Mouse (Mus musculus): ENCODE data around the gene Trpc3. TPM values are rescaled to one million over a fixed set of nuclear protein-coding genes. Genes with fewer than 3 reads are reported as not detected.
A peak's percentile ranks its signal among the peaks of the same experiment; 100 is the strongest.
"Not testable (repeated sequence)": the region's sequence is repeated elsewhere in the genome, so short reads cannot be mapped to it uniquely, and the experiment has no call there.

The Trpc3 gene
- polyA plus RNA-seq, 1 experiment from 2014 or later, result 0.46 TPM

DNA sequence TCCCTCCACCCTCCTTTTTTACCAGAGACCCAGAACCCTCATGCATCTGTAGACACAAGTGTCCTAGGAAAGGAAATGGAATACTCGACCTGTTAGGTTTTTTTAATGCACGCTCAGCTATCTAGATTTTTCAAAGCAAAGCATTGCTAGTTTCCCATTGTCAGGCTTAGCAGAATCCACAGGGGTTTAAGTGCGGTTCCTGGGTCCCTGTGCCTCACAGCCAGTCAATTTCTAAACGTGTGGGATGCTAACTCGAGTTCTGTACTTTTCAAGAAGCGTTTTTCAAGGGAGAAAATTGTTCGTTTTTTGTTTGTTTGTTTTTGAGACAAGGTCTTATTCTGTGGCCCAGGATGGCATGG is 304 bp upstream of the Trpc3 start:
- peak overlapping the region; percentile 84 for H3K4me2 ChIP-seq (ENCODE audit: low read depth, low read length)
- peak overlapping the region; percentile 57; the same call in 1 of the 2 replicates for H3K4me3 ChIP-seq (ENCODE audit: low read depth, low read length)
- no peaks in the 10 kb centered on the region; the same call in 1 of the 2 replicates for H3K4me1 ChIP-seq (ENCODE audit: insufficient read depth)
- 15% methylated on average over 7 of the region's 7 CpGs for WGBS (ENCODE audit: insufficient replicate concordance)
- no peaks in the 10 kb centered on the region for H3K36me3 ChIP-seq (replicated peaks; ENCODE audit: insufficient read depth, low read length)
- no peak overlapping the region for H3K9ac ChIP-seq (replicated peaks)
- ATAC-seq, result no peak
- H3K27ac ChIP-seq (ENCODE audit: low read depth), result no peak overlapping the region
- peaks cover 22% of the 10 kb centered on the region for H3K27me3 ChIP-seq (ENCODE audit: insufficient read depth, low read length)
- TF ChIP-seq CTCF (IDR thresholded peaks at IDR 0.05; ENCODE audit: low read depth) (no peak), EP300 (IDR thresholded peaks at IDR 0.05; ENCODE audit: low read depth) (no peak)
- DNase-seq, result no peak
- no peaks in the 10 kb centered on the region for H3K9me3 ChIP-seq (ENCODE audit: low read length)

DNA sequence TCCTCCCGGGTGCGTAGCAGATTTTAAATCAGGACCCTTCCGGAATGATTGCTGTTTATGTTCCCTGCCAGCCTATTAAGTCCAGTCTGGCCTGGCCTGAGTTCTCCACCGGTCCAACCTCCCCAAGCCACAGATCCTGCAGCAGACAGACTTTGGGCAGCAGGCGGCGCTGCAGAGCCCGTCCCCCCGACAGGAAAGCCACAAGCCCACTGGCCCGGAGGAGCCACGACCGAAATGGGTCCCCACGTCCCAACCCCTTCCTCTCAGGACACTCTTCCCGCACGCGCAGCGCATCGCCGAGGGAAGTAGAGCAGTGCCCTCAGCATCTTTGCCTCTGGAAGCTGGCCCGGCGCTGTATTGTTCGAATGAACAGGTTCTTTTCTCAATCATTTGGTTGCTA is 1.1 kb downstream of the Trpc3 start:
- Histone ChIP-seq H3K9me3 (ENCODE audit: low read length) (no peaks in the 10 kb centered on the region), H3K36me3 (replicated peaks; ENCODE audit: insufficient read depth, low read length) (no peaks in the 10 kb centered on the region), H3K4me1 (ENCODE audit: insufficient read depth) (no peaks in the 10 kb centered on the region; the same call in 1 of the 2 replicates), H3K4me2 (ENCODE audit: low read depth, low read length) (peak overlapping the region; percentile 84), H3K27ac (ENCODE audit: low read depth) (no peak overlapping the region), H3K4me3 (ENCODE audit: low read depth, low read length) (peak overlapping the region; percentile 57), H3K27me3 (ENCODE audit: insufficient read depth, low read length) (peaks cover 22% of the 10 kb centered on the region), H3K9ac (replicated peaks) (no peak overlapping the region)
- peak; percentile 75 for DNase-seq
- TF ChIP-seq CTCF (IDR thresholded peaks at IDR 0.05; ENCODE audit: low read depth), result peak; percentile 79
- no peak for TF ChIP-seq EP300 (IDR thresholded peaks at IDR 0.05; ENCODE audit: low read depth)
- 2% methylated on average over 21 of the region's 21 CpGs for whole genome bisulfite sequencing (ENCODE audit: insufficient replicate concordance)
- ATAC-seq, result peak; percentile 38; the same call in 1 of the 2 replicates

DNA sequence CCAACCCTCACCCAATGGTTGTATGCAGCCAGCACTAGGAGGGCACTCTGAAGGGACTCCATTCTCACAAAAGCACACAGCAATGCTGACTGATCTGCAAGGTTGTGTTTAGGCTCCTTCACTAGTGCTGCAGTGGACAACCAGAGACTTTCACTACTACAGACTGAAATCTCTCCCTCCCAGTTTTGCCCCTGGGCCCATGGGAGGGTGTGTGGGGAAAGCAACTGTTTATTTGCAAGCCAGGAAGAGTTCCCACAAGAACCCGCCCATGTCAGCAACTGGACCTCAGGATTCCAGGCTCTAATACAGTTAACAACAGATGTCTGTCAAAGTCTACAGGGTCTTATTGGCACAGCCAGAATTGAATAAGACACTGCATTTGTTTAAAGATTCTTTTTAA is 14.1 kb downstream of the Trpc3 start:
- H3K9ac ChIP-seq (replicated peaks), result no peak overlapping the region
- no peak overlapping the region for H3K4me2 ChIP-seq (ENCODE audit: low read depth, low read length)
- H3K4me1 ChIP-seq (ENCODE audit: insufficient read depth), result no peaks in the 10 kb centered on the region
- no peaks in the 10 kb centered on the region for H3K9me3 ChIP-seq (ENCODE audit: low read length)
- no peak overlapping the region for H3K4me3 ChIP-seq (ENCODE audit: low read depth, low read length)
- 61% methylated on average over 1 of the region's 1 CpGs for WGBS (ENCODE audit: insufficient replicate concordance)
- no peak overlapping the region for H3K27ac ChIP-seq (ENCODE audit: low read depth)
- DNase-seq, result no peak
- TF ChIP-seq CTCF (IDR thresholded peaks at IDR 0.05; ENCODE audit: low read depth) (no peak), EP300 (IDR thresholded peaks at IDR 0.05; ENCODE audit: low read depth) (no peak)
- H3K27me3 ChIP-seq (ENCODE audit: insufficient read depth, low read length), result no peaks in the 10 kb centered on the region
- H3K36me3 ChIP-seq (replicated peaks; ENCODE audit: insufficient read depth, low read length), result no peaks in the 10 kb centered on the region
- no peak for ATAC-seq

DNA sequence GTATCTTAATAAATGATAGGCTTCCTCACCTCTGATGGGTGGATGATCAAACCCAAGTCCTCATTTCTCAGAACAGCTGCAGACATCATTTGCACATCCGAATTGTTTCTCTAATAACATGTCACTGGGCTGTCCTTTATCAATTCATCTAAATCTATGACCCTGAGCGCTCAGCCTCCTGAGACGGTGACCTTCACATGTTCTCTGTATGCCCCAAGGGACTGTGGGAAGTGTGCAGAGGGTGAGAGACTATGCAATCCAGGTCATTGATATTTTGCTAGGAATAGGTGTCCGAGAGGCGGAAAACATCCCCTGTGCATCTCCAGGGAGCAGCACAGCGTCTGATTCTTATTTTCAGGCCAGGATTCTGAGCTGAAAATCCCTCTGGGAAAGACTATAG is 22.2 kb downstream of the Trpc3 start:
- Histone ChIP-seq H3K4me3 (ENCODE audit: low read depth, low read length) (no peak overlapping the region), H3K9me3 (ENCODE audit: low read length) (no peaks in the 10 kb centered on the region), H3K27ac (ENCODE audit: low read depth) (no peak overlapping the region), H3K9ac (replicated peaks) (no peak overlapping the region), H3K36me3 (replicated peaks; ENCODE audit: insufficient read depth, low read length) (no peaks in the 10 kb centered on the region), H3K4me2 (ENCODE audit: low read depth, low read length) (no peak overlapping the region), H3K27me3 (ENCODE audit: insufficient read depth, low read length) (no peaks in the 10 kb centered on the region), H3K4me1 (ENCODE audit: insufficient read depth) (no peaks in the 10 kb centered on the region)
- WGBS (ENCODE audit: insufficient replicate concordance), result 81% methylated on average over 6 of the region's 6 CpGs
- ATAC-seq (no peak), DNase-seq (no peak)
- no peak for TF ChIP-seq EP300 (IDR thresholded peaks at IDR 0.05; ENCODE audit: low read depth)
- TF ChIP-seq CTCF (IDR thresholded peaks at IDR 0.05; ENCODE audit: low read depth), result no peak

DNA sequence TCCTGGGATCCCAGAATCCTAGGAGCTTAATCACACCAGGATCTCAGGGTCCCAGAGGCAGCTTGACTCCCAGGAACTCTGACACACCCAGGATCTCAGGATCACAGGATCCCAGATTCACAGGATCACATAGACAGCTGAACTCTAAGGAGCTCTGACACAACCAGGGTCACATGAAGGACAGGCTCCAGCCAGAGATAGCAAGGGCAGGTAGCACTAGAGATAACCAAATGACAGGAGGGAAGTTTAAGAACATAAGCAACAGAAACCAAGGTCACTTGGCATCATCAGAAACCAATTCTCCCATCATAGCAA is 44.8 kb downstream of the Trpc3 start:
- ATAC-seq; H3K27me3 ChIP-seq (ENCODE audit: insufficient read depth, low read length); H3K9ac ChIP-seq (replicated peaks); H3K4me1 ChIP-seq (ENCODE audit: insufficient read depth); H3K4me3 ChIP-seq (ENCODE audit: low read depth, low read length); H3K4me2 ChIP-seq (ENCODE audit: low read depth, low read length); H3K36me3 ChIP-seq (replicated peaks; ENCODE audit: insufficient read depth, low read length); H3K9me3 ChIP-seq (ENCODE audit: low read length); DNase-seq; H3K27ac ChIP-seq (ENCODE audit: low read depth): not testable (repeated sequence)

DNA sequence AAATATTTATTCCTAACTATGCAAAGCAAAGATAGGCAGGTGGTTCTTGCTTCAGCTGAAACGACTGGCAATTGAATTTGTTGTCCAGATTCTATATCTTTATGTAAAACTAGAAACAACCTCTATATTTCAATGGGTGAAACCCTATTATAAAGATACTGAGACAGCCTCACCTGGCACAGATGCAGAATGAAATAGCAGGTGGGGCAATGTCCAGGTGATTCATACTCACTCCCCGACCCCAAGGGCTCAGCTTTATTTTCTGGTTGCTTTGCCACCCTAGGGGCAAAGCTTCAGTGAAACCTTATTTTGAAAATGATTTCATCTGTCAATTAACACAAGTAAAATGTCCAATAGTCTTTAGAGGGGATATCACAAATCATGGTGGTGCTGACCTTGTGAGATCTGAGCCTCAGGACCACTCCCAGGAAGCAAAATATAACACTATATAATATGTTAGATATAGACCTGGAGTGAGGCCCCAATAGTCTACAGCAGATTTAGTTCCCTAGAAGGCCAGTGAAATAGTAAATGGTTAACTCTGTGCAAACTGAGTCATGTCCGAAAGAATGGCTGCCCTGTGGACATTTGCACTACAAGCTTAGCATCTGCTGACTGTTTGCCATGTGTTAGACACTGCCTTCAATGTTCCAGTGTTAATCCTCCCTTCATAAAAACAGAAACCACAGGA is 45.3 kb downstream of the Trpc3 start:
- Histone ChIP-seq H3K4me1 (ENCODE audit: insufficient read depth) (no peaks in the 10 kb centered on the region), H3K4me3 (ENCODE audit: low read depth, low read length) (no peak overlapping the region), H3K36me3 (replicated peaks; ENCODE audit: insufficient read depth, low read length) (no peaks in the 10 kb centered on the region), H3K27ac (ENCODE audit: low read depth) (no peak overlapping the region), H3K9me3 (ENCODE audit: low read length) (no peaks in the 10 kb centered on the region), H3K9ac (replicated peaks) (no peak overlapping the region), H3K27me3 (ENCODE audit: insufficient read depth, low read length) (no peaks in the 10 kb centered on the region), H3K4me2 (ENCODE audit: low read depth, low read length) (no peak overlapping the region)
- DNase-seq, result no peak
- TF ChIP-seq EP300 (IDR thresholded peaks at IDR 0.05; ENCODE audit: low read depth) (no peak), CTCF (IDR thresholded peaks at IDR 0.05; ENCODE audit: low read depth) (no peak)
- ATAC-seq, result no peak
- WGBS (ENCODE audit: insufficient replicate concordance), result 49% methylated on average over 3 of the region's 3 CpGs

DNA sequence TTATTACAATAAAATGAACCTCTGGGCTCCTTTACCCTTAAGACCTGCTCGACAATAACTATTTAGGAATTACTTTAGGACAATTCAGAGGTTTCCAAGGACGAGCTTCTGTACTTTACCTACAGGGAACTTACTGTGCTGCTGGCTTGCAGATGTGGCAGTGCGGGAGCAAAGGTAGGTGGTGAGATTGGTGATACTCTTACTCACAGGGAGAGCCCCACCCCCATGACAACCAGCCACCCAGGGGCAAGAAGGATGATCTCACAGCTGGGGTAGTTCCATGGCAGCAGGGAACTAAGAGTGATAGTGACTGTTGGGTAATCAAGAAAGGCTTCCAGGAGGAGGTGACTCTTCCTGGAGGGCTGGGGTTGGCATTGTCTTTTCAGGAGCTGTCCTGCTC is 46.6 kb downstream of the Trpc3 start:
- no peak overlapping the region for H3K27ac ChIP-seq (ENCODE audit: low read depth)
- H3K4me2 ChIP-seq (ENCODE audit: low read depth, low read length), result no peak overlapping the region
- ATAC-seq (no peak), DNase-seq (no peak)
- H3K27me3 ChIP-seq (ENCODE audit: insufficient read depth, low read length), result no peaks in the 10 kb centered on the region
- WGBS (ENCODE audit: insufficient replicate concordance), result 72% methylated on average over 3 of the region's 3 CpGs
- no peak overlapping the region for H3K4me3 ChIP-seq (ENCODE audit: low read depth, low read length)
- H3K9me3 ChIP-seq (ENCODE audit: low read length), result no peaks in the 10 kb centered on the region
- H3K4me1 ChIP-seq (ENCODE audit: insufficient read depth), result no peaks in the 10 kb centered on the region
- no peak for TF ChIP-seq CTCF (IDR thresholded peaks at IDR 0.05; ENCODE audit: low read depth)
- TF ChIP-seq EP300 (IDR thresholded peaks at IDR 0.05; ENCODE audit: low read depth), result no peak
- H3K9ac ChIP-seq (replicated peaks), result no peak overlapping the region
- no peaks in the 10 kb centered on the region for H3K36me3 ChIP-seq (replicated peaks; ENCODE audit: insufficient read depth, low read length)

Data from liver, postnatal 0 days (tissue).